Mouse (Mus musculus) heart, adult 18-20 months (tissue): ENCODE results near the gene Banf1. TPM values are rescaled to one million over a fixed set of nuclear protein-coding genes. Genes with fewer than 3 reads are reported as not detected.
"Not testable (repeated sequence)": the region's sequence is repeated elsewhere in the genome, so short reads cannot be mapped to it uniquely, and the experiment has no call there.

ENCODE experiments used
- DNase-seq, 2 experiments: peaks; one replicate each; pipeline ENCODE4 v3.0.0; 2021 to 2022; ENCODE audit warnings: mixed read lengths in 1 of 2
- long read RNA-seq, 2 experiments: library from polyadenylated mRNA; stranded (forward); transcript quantifications; one replicate each; pipeline ENCODE4 v2.0.0; 2021
- total RNA-seq, 2 experiments: library from RNA; stranded (reverse); gene quantifications; 2 replicates each; pipeline ENCODE4 v1.2.3; 2021

Banf1 gene
- total RNA-seq: 100 to 1,000 TPM; 121 to 125 TPM
- long read RNA-seq, experiment 1, transcript Banf1-202 (3 exons, 758 nt): minor isoform, 10 of 181 reads
- long read RNA-seq, experiment 1, transcript Banf1-201 (3 exons, 1,261 nt): major isoform, 87 of 181 reads
- long read RNA-seq, experiment 1, partial matches to known transcripts: 75 of 181 reads
- long read RNA-seq, experiment 1, other reads (novel, unspliced or antisense): 5 of 181 reads
- long read RNA-seq, experiment 2, transcript Banf1-201 (3 exons, 1,261 nt): major isoform, 61 of 111 reads
- long read RNA-seq, experiment 2, partial matches to known transcripts: 42 of 111 reads
- long read RNA-seq, experiment 2, other reads (novel, unspliced or antisense): 4 of 111 reads

GRCm38 (mm10) chr19:5367053-5367359 is at the start of gene Banf1:
Gene Banf1 (minus strand): TSS chr19:5367168.
- no peak for DNase-seq

- peak; percentile 82 to 92 for DNase-seq
Observed at GRCm38 (mm10) chr19:5414534-5414957, 47.6 kb upstream of the Banf1 start.

DNA sequence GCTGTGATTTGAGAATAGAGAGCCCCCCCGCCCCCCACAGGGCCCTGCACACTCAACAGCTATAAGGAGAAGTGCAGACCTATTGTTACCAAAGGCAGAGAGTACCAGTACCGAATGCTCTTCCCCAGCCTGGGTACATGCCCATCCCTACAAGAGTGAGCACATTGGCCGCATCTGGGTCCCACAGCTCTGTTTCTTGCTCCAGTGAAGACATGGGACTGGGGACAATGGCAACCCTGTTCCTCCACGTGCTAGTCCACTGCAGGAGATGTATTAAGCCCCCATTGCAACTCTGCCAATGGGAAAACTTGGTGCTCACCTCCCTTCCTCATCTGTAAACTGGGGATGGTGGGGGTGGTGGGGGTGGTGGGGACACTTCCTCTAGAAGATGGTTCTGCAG is 46.9 kb upstream of the Banf1 start:
- DNase-seq: no peak

- peak in 1 of 2 experiments; percentile 76 for DNase-seq
Observed at GRCm38 (mm10) chr19:5411961-5412360, 45.0 kb upstream of the Banf1 start.

DNA sequence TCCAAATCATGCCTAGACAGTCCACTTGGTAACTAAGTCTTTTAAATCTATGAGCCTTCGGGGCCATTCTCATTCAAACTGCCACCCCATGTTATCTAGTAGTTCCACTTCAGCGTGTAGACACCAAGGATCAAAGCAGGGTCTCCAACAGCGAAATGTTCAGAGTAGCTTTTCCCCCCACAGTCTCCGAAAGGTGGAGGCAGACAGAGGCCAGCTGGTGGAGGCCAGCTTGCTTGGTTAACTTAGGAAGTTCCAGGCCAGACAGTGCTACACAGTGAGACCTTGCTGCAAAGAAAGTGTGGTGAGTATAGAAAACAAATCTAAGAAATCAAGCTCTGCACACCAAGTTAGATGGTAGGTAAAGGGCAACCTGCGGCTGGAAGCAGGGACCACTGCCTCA is 43.7 kb upstream of the Banf1 start:
- DNase-seq: no peak

GRCm38 (mm10) chr19:5409068-5409467 is 42.1 kb upstream of the Banf1 start:
- peak; percentile 71 to 76 for DNase-seq

- peak; percentile 84 to 86 for DNase-seq
Observed at GRCm38 (mm10) chr19:5408057-5409001, 41.4 kb upstream of the Banf1 start.

- peak; percentile 70 to 81 for DNase-seq
Observed at GRCm38 (mm10) chr19:5407133-5407532, 40.2 kb upstream of the Banf1 start.

GRCm38 (mm10) chr19:5406531-5407126 is 39.7 kb upstream of the Banf1 start:
- peak; percentile 65 to 74 for DNase-seq

- DNase-seq: no peak
Observed at GRCm38 (mm10) chr19:5405924-5406323, 39.0 kb upstream of the Banf1 start.

DNA sequence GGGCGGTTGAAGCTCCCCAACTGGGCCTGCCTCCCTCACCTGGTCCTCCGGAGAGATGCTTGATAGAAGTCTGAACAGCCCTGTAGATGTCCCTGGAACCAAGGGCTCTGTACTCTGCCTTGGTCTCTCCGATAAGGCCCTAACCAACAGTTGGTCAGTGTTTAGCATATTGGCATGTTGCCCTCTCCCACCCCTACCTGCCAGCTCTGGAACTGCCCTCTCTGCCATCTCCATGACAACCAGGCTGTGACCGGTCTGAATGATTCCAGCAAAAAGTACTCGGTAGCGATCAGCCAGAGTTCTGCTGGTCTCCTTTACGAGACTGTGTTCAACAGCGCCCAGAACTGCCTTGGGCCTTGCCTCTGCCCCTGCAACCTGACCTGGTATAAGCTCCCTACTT is 35.3 kb upstream of the Banf1 start, which contains the start of gene Tsga10ip:
Gene Tsga10ip, minus strand, starts transcription at position 234 of the 400 bp plus-strand sequence.
- DNase-seq: no peak

DNA sequence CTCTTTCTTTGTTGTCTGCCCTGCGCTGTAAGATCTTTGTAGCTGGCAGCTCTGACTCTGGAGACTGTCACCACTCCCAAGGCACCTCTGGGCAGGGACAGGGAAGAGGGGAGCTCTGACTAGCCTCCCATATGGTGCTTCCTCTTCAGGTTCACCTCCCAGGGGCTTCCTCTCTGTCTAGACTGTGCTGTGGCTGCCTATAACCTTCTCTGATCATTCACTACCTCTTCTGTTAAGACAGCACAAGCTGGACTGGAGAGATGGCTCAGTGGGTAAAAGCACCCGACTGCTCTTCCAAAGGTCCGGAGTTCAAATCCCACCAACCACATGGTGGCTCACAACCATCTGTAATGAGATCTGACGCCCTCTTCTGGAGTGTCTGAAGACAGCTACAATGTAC is 34.1 kb upstream of the Banf1 start:
- DNase-seq: not testable (repeated sequence)

GRCm38 (mm10) chr19:5395371-5395770 is 28.4 kb upstream of the Banf1 start:
- DNase-seq: no peak

- no peak for DNase-seq
Observed at GRCm38 (mm10) chr19:5394168-5394567, 27.2 kb upstream of the Banf1 start.

DNA sequence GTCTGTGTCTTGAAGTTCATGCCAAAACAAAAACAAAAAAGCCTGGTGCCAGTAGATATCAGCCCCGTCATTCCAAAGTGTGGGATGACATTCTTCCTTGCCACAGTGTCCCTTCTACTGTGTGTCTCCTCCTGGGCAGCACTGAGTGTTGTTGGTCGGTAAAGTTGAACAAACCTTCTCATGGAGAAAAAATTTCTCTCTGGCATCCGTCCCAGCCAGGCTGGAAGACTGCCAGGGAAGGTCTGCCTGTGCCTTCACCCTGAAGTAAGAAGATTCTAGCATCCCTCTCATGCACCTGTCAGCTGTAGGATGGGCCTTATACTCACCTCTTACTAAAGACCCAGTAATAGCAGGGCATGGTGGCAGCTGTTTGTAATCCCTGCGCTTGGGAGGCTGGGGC is 25.9 kb upstream of the Banf1 start:
- DNase-seq: peak; percentile 41 to 79

GRCm38 (mm10) chr19:5390416-5390815 is 23.4 kb upstream of the Banf1 start:
- DNase-seq: no peak

DNA sequence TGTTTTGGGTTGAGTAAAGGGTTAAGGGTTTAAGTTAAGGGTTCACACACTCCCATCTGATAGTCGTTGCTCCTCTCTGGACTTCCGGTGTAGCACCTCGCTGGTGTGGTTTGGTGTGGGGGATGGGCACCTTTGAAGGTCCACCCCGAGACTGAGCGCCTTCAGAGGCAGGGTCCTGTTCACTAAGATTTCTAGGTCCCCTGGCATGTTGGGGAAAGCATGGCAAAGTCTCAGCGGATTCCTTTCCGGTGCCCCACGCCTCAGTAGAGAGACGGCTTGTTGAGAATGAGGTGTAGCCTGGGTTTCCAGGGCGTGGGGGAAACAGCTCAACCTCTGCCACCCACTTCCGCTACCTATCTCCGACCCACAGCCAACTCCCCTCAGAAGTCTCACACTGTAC is 22.7 kb upstream of the Banf1 start:
- DNase-seq: peak; percentile 45 to 52

DNA sequence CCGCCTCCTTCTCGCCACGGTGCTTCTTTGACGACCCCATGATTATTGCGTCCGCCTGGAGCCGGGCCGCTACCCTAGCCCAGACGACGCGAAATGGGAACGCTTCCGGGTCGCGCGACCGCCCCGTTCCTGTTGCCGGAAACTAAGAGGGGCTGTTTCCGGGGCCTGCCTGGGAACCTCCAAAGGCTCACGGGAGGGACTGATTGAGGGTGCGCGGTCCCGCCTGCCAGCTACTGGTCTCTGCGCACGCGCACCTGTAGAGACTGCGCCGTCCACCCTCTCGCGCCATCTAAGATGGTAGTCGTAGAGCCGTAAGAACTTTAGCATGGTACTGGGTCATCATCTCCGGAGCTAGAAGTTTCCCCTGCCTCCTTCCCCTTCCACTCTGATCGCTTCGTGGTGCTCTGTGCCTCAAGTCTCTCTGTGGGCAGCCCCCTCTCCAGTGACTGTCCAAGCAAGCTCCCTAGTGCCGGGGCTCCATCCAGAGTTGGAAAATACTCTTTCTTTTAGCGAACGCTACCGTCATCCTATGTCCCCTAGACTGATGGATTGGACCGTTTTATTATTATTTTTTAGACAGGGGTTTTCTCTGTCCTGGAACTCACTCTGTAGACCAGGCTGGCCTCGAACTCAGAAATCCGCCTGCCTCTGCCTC is 21.7 kb upstream of the Banf1 start, which contains the start of gene Sart1:
Gene Sart1, minus strand, starts transcription at position 116 of the 655 bp plus-strand sequence.
- peak; percentile 94 to 98 for DNase-seq

DNA sequence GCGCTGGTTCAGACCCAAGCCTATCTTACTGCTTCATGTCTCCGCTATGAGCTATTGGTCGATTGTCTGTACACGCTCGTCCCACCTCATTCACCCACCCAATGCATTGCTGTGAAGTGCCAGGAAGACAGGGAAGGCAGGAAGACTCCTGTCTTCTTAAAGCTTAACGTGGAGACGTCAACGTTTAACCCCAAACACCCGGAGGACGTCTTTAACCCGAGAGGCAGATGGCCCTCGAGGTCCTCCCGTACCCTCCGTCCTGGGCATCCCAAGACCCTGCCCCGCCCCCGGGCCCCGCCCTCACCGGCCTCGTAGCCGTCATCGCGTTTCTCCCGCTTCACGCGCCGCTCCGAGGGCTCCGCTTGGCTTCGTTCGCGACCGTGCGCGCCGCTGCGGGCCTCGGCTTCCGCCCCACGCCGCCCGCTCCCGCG is 21.1 kb upstream of the Banf1 start:
- no peak for DNase-seq

DNA sequence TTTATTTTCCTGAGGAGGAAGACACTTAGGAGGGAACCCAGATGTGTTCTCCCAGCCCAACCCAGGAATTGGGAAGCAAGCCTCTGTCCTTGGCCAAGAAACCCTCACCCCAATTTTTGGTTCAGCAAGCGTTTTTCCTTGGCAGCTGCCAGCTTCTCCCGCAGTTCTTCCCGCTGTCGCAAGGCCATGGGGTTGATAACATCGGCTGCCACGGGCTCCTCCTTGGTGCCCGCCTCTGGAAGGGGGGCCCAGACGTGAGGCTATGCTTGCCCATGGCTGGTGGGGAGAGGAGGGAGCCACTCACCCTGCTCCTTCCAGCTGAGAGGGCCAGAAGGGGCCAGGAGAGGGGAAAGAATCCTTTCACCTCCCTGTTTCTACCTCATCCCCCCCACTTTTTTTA is 17.7 kb upstream of the Banf1 start:
- no peak for DNase-seq

GRCm38 (mm10) chr19:5383326-5383725 is 16.4 kb upstream of the Banf1 start:
- no peak for DNase-seq

DNA sequence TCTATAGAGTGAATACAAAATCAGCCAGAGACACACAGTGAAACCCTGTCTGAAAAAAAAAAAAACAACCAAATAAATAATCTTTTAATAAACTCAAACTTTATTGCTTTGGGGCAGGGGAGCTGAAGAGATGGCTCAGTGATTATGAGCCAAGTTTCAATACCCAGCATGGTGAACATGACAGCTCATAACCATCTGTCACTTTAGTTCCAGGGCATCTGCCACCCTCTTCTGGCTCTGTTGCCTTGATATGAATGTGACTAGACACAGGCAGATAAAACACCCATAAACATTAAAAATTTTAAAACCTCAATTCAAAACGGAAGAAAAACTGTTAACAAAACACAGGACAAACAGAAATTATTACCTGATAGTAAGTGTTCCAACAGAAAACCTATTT is 10.5 kb upstream of the Banf1 start:
- no peak for DNase-seq
